Mouse (Mus musculus) hindbrain, embryonic 15.5 days (tissue): Measurements from ENCODE around the gene Zfp326. TPM values are rescaled to one million over a fixed set of nuclear protein-coding genes. Genes with fewer than 3 reads are reported as not detected.
"Not testable (repeated sequence)": the region's sequence is repeated elsewhere in the genome, so short reads cannot be mapped to it uniquely, and the experiment has no call there.

Experiments used
- ATAC-seq: fragments of 200-750 bp; cut with Nextera tagmentation; 2 replicates; pipeline ENCODE4 v1.8.0; 2017; ENCODE audit warnings: low read depth, moderate number of reproducible peaks, moderate TSS enrichment; ENCODE audit not compliant: low FRiP score
- H3K27ac ChIP-seq: fragments of 300-500 bp; sonication (generic); replicated peaks from 2 replicates; pipeline ENCODE4 v1.5.1; 2015; ENCODE audit warnings: mild to moderate bottlenecking, inconsistent platforms
- H3K27me3 ChIP-seq: fragments of 300-500 bp; sonication (generic); 2 replicates; pipeline ENCODE4 v1.6.1; 2015; ENCODE audit warnings: control low read depth, inconsistent platforms
- H3K36me3 ChIP-seq: fragments of 300-500 bp; sonication (generic); 2 replicates; pipeline ENCODE4 v1.6.1; 2015; ENCODE audit warnings: control low read depth, inconsistent platforms
- H3K4me1 ChIP-seq: fragments of 300-500 bp; sonication (generic); replicated peaks from 2 replicates; pipeline ENCODE4 v1.6.1; 2015; ENCODE audit warnings: control low read depth, inconsistent platforms
- H3K4me2 ChIP-seq: fragments of 300-500 bp; sonication (generic); 2 replicates; pipeline ENCODE4 v1.6.1; 2015; ENCODE audit warnings: moderate library complexity, mild to moderate bottlenecking, inconsistent platforms
- H3K4me3 ChIP-seq: fragments of 300-500 bp; sonication (generic); 2 replicates; pipeline ENCODE4 v1.5.1; 2015; ENCODE audit warnings: mild to moderate bottlenecking, inconsistent platforms
- H3K9ac ChIP-seq: fragments of 300-500 bp; sonication (generic); 2 replicates; pipeline ENCODE4 v1.6.1; 2015; ENCODE audit warnings: inconsistent platforms
- H3K9me3 ChIP-seq: fragments of 300-500 bp; sonication (generic); 2 replicates; pipeline ENCODE4 v1.6.1; 2016; ENCODE audit warnings: control low read depth, inconsistent platforms
- WGBS: fragments of 180-500 bp; shearing (Covaris S2); methylation state at CpG from one replicate; pipeline ENCODE4 v1.1.7; 2015; 5-methylcytosine and 5-hydroxymethylcytosine counted together
- polyA plus RNA-seq: library from polyadenylated mRNA; unstranded; fragments of >200 nt; fragmentation: Nextera tagmentation; extraction: Ambion mirVana; gene quantifications from 2 replicates; pipeline ENCODE4 v1.2.1, GENCODE M21; 2015

Gene Zfp326
- polyA plus RNA-seq, 1 experiment from 2014 or later = 43.0 TPM

DNA sequence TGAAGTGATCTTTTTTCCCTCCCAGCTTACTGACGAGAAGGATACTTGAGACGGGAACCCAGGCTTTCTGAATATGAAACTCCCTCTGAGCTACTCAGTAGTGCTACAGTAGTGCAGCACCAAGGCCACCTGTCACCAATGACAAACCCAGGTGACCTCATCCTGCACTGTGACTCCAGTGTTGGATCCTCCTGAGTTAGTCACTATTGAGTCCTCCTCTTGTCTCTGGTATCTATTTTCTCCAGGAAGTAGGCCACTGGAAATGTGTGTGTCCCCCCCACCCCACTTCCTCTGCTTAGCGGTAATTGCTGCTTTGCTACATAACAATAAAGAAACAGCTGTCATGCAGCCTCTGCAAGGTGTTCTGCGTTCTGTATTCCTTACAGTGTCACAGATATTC, 27.1 kb upstream of the Zfp326 start:
- WGBS = 69% methylated on average over 4 of the region's 4 CpGs
- ATAC-seq = no peak
- no peaks in the 10 kb centered on the region for H3K9me3 ChIP-seq
- H3K9ac ChIP-seq = no peak overlapping the region
- H3K36me3 ChIP-seq = no peaks in the 10 kb centered on the region
- no peak overlapping the region for H3K4me2 ChIP-seq
- no peaks in the 10 kb centered on the region for H3K4me1 ChIP-seq
- H3K4me3 ChIP-seq = no peak overlapping the region
- no peak overlapping the region for H3K27ac ChIP-seq
- no peaks in the 10 kb centered on the region for H3K27me3 ChIP-seq

- H3K4me2 ChIP-seq = no peak overlapping the region
- no peaks in the 10 kb centered on the region for H3K4me1 ChIP-seq
- H3K9ac ChIP-seq = no peak overlapping the region
- no peak overlapping the region for H3K27ac ChIP-seq
- WGBS = 73% methylated on average over 3 of the region's 3 CpGs
- no peaks in the 10 kb centered on the region for H3K9me3 ChIP-seq
- no peak overlapping the region for H3K4me3 ChIP-seq
- ATAC-seq = no peak
- H3K36me3 ChIP-seq = no peaks in the 10 kb centered on the region
- H3K27me3 ChIP-seq = no peaks in the 10 kb centered on the region
Measured at GRCm38 (mm10) chr5:105849643-105850042, 26.7 kb upstream of the Zfp326 start.

DNA sequence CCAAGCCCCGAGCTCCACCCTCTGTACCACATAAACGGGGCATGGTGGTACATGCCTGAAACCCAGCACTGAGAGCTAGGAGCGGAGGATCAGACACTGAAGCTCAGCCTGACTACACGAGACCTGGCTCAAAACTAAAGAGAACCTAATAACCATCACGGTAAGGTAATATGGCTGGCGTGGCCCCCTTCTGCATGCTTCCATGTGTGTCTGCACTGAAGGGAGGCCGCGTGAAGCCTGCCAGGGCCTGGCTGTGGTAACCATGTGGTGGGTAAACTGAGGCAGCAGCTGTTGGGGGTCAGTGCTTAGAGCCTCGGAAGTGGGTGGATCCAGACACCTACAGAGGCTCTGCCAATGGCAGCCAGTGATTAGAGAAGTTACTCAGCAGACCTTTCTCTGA, 23.1 kb upstream of the Zfp326 start:
- Histone ChIP-seq H3K4me3 (no peak overlapping the region), H3K27me3 (no peaks in the 10 kb centered on the region), H3K4me2 (no peak overlapping the region), H3K9ac (no peak overlapping the region), H3K9me3 (no peaks in the 10 kb centered on the region), H3K27ac (no peak overlapping the region), H3K36me3 (no peaks in the 10 kb centered on the region), H3K4me1 (no peaks in the 10 kb centered on the region)
- ATAC-seq = no peak
- 89% methylated on average over 9 of the region's 9 CpGs for WGBS

DNA sequence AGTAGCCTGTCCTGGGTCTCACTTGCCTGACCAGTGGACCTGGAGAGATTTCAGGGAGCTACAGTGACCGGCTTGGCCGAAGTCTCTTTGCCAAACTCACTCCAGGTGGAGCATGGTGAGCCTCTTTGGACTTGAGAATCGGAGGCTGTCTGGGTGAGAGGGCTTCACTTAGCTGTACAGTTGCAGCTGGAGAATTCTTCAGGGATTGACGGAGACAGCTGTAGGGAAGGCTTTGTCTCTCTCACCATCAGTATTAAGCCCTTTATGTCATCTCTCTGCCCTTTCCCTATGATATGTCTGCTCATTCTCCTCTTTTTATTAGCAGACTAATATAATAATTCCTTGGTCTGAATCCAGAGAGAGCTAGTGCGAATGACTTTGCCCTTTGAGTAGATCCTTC, 18.9 kb upstream of the Zfp326 start:
- Histone ChIP-seq H3K4me1 (no peaks in the 10 kb centered on the region), H3K27ac (no peak overlapping the region), H3K27me3 (no peaks in the 10 kb centered on the region), H3K4me2 (no peak overlapping the region), H3K9me3 (no peaks in the 10 kb centered on the region), H3K9ac (no peak overlapping the region), H3K4me3 (no peak overlapping the region), H3K36me3 (no peaks in the 10 kb centered on the region)
- no peak for ATAC-seq
- 89% methylated on average over 5 of the region's 5 CpGs for WGBS

DNA sequence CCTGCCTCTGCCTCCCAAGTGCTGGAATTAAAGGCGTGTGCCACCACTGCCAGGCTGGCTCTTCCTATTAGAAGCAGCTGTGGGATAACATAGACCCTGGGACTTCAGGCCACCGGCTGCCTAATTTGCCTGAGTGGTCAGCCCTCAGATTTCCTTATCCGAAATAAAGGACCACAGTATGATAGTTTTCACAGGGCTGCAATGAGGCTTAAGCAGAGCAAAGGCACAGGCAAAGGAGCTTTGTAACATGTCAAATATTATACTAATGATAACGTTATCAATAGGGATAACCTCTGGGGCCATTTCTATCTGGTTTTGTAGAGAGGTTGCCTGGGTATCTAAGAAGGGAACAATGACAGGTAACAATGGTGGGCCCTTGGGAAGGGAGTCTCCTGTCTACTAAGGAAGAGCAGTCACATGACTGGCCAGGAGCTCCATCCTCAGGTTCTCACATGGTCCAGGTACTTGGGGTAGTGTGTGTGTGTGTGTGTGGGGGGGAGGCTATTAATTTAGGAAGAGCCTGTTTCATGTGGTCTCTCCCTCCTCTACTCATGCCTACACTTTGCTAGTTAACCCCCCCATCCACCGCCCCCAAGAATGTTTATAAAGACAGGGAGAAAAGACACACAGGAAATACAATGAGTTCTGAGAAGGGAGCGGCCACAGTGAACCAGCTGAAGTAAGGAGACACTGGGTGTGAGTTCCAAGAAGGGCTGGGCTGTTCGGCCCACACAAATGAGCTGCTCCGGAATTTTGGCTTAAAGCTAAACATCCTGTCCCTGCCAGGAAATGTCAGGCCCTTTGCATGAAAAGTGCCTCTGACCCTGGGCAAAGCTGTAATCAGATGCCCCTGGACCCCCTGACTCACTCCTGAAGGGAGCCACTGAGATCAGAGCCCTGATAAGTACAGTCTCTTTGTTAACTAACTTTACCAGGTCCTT, 17.3 kb upstream of the Zfp326 start:
- WGBS = 85% methylated on average over 8 of the region's 8 CpGs
- Histone ChIP-seq H3K27ac (no peak overlapping the region), H3K9ac (no peak overlapping the region), H3K4me2 (no peak overlapping the region), H3K36me3 (no peaks in the 10 kb centered on the region), H3K4me3 (no peak overlapping the region), H3K9me3 (no peaks in the 10 kb centered on the region), H3K4me1 (no peaks in the 10 kb centered on the region), H3K27me3 (no peaks in the 10 kb centered on the region)
- ATAC-seq = no peak

- Histone ChIP-seq H3K27ac (no peak overlapping the region; the same call in 1 of the 2 replicates), H3K4me2 (no peak overlapping the region), H3K36me3 (no peaks in the 10 kb centered on the region), H3K27me3 (no peaks in the 10 kb centered on the region), H3K9ac (no peak overlapping the region), H3K4me3 (no peak overlapping the region), H3K9me3 (no peaks in the 10 kb centered on the region), H3K4me1 (no peaks in the 10 kb centered on the region)
- WGBS = 73% methylated on average over 11 of the region's 11 CpGs
- no peak for ATAC-seq
Measured at GRCm38 (mm10) chr5:105859716-105860460, 16.5 kb upstream of the Zfp326 start.

GRCm38 (mm10) chr5:105860461-105860835, 15.9 kb upstream of the Zfp326 start:
- Histone ChIP-seq H3K4me2 (no peak overlapping the region), H3K9ac (no peak overlapping the region), H3K9me3 (no peaks in the 10 kb centered on the region), H3K36me3 (no peaks in the 10 kb centered on the region), H3K4me1 (no peaks in the 10 kb centered on the region), H3K27me3 (no peaks in the 10 kb centered on the region), H3K27ac (peak overlapping the region; percentile 25; the same call in 1 of the 2 replicates), H3K4me3 (no peak overlapping the region)
- ATAC-seq = no peak
- 88% methylated on average over 10 of the region's 10 CpGs for WGBS

- Histone ChIP-seq H3K27me3 (no peaks in the 10 kb centered on the region), H3K27ac (no peak overlapping the region), H3K4me2 (no peak overlapping the region), H3K4me1 (no peaks in the 10 kb centered on the region), H3K4me3 (no peak overlapping the region), H3K9me3 (no peaks in the 10 kb centered on the region), H3K36me3 (no peaks in the 10 kb centered on the region), H3K9ac (no peak overlapping the region)
- no peak for ATAC-seq
- WGBS = 97% methylated on average over 5 of the region's 5 CpGs
Measured at GRCm38 (mm10) chr5:105861616-105862015, 14.7 kb upstream of the Zfp326 start.

GRCm38 (mm10) chr5:105865110-105865628, 11.2 kb upstream of the Zfp326 start:
- not testable (repeated sequence) for H3K4me2 ChIP-seq, H3K27me3 ChIP-seq, ATAC-seq, H3K4me3 ChIP-seq, H3K27ac ChIP-seq, H3K36me3 ChIP-seq, H3K9ac ChIP-seq, H3K9me3 ChIP-seq
- H3K4me1 ChIP-seq = peaks cover 12% of the 10 kb centered on the region; the same call in 1 of the 2 replicates
- WGBS = 63% methylated on average over 5 of the region's 5 CpGs

- 22% methylated on average over 4 of the region's 4 CpGs for WGBS
- Histone ChIP-seq H3K9ac (no peak overlapping the region), H3K9me3 (no peaks in the 10 kb centered on the region), H3K27ac (no peak overlapping the region), H3K36me3 (no peaks in the 10 kb centered on the region), H3K4me1 (peaks cover 12% of the 10 kb centered on the region; the same call in 1 of the 2 replicates), H3K4me2 (peak overlapping the region; percentile 16; the same call in 1 of the 2 replicates), H3K27me3 (no peaks in the 10 kb centered on the region), H3K4me3 (no peak overlapping the region)
- no peak for ATAC-seq
Measured at GRCm38 (mm10) chr5:105867427-105867826, 8.9 kb upstream of the Zfp326 start.

GRCm38 (mm10) chr5:105867841-105868447, 8.4 kb upstream of the Zfp326 start:
- H3K9me3 ChIP-seq = no peaks in the 10 kb centered on the region
- WGBS = 51% methylated on average over 16 of the region's 16 CpGs
- H3K4me3 ChIP-seq = no peak overlapping the region
- peak overlapping the region; percentile 16; the same call in 1 of the 2 replicates for H3K4me2 ChIP-seq
- no peaks in the 10 kb centered on the region for H3K36me3 ChIP-seq
- peaks cover 12% of the 10 kb centered on the region; the same call in 1 of the 2 replicates for H3K4me1 ChIP-seq
- ATAC-seq = peak; percentile 61; the same call in 1 of the 2 replicates
- H3K9ac ChIP-seq = no peak overlapping the region
- no peaks in the 10 kb centered on the region for H3K27me3 ChIP-seq
- H3K27ac ChIP-seq = no peak overlapping the region
